Mouse (Mus musculus) T-cell, adult 2 months (primary cell): ENCODE data around the gene Arap1.
A peak's percentile ranks its signal among the peaks of the same experiment; 100 is the strongest.

ENCODE experiments used
- DNase-seq: peaks from one replicate; pipeline ENCODE4 v3.0.0; 2022; ENCODE audit warnings: low spot score

Arap1 gene

GRCm38 (mm10) chr7:101450422-101451401, 102.8 kb downstream of the Arap1 start:
- peak; percentile 84 for DNase-seq

DNA sequence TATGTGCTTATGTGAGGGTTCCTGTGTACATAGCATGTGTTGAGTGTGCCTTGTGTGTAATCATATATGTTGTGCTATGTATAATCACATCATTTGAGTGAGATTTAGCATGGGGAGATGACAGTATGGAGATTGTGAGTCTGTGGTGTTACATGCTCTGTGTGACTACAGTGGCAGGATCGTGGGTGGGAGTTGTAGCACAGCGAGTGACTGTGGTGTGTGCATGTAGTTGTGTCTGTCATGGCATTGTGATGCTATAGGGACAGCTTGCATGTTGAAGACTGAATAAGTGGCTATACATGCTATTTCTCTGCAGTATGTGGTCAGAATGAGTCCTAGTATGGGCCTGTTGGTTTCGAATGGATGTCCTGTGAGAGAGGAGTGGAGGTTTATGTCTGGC, 104.8 kb downstream of the Arap1 start:
- no peak for DNase-seq

DNA sequence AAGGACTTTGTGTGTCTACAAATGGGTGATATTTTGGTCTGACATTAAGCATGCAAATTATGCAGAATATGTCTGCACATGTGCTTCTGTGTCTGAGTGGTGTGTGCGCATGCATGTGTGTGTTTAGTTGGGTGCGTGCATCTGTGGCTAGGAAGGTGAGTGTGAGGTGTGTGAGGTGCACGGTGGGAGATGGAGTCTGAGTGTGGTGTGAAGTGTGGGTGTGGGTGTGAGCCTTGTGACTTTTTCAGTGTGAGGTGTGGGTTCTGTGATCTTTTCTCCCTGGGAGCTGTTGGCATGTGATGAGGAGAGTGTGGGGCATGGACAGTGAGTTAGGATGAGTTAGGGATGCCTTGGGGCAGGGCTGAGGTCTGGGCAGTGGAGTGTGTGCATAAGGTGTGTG, 105.4 kb downstream of the Arap1 start:
- peak; percentile 35 for DNase-seq

DNA sequence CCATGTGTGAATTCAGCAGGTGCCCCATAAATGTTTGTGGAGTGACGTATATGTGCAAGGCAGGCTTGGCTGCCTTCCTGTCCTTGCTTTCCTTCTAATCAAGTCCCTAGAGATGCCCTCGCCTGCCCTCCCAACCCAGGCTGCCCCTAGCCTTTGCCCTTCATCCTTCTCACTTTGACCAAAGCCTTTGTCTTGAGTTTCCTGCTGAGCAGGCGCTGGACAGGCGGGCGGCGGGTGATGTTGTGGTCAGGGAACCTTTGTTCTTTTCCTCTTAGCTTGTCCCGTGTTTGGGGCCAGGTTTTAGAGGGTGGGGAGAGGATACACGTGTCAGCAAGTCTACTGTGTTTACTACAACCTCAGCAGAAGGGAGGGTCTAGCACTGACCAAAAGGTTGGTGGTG, 105.9 kb downstream of the Arap1 start:
- DNase-seq, result no peak

DNA sequence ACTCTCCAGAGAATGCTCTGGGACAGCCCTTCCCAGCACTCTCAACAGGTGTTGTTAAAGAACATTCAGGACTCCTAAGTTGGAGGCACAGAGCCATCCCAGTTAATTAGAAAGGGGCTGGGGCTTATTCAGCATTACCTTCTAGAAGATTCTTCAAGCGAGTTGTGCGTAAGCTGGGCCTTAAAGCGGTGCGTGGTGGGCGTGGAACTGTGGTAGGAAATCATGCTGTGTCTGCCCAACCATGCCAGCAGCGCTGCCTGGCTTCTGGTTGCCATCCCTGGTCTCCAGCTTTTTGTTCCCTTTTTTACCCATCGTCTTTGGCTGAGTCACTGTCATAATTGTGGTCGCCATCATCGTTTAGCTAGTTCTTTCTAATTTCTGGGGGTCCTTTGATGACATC, 106.6 kb downstream of the Arap1 start:
- peak; percentile 39 for DNase-seq

GRCm38 (mm10) chr7:101455141-101455540, 107.3 kb downstream of the Arap1 start:
- DNase-seq, result no peak

GRCm38 (mm10) chr7:101456318-101456717, 108.5 kb downstream of the Arap1 start:
- no peak for DNase-seq

GRCm38 (mm10) chr7:101456789-101457188, 108.9 kb downstream of the Arap1 start:
- DNase-seq, result no peak

DNA sequence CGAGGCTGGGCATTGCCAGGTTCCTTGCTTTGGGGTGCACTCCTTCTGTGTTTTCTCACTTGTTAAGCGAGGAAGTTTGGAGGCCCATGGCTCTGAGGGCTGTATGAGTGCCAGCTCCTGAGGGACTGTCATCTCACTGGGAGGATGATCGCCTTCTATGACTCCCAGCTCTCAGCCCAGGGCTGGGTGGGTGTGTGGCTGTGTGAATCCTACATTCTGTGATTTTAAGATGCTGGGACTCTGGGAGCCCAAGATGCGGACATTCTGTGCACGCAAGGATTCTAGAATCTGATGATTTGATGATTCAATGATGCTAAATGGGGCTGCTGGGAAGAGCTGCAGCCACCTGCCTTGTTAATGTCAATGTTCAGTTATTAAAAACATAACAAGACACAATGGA, 109.4 kb downstream of the Arap1 start:
- DNase-seq, result no peak

DNA sequence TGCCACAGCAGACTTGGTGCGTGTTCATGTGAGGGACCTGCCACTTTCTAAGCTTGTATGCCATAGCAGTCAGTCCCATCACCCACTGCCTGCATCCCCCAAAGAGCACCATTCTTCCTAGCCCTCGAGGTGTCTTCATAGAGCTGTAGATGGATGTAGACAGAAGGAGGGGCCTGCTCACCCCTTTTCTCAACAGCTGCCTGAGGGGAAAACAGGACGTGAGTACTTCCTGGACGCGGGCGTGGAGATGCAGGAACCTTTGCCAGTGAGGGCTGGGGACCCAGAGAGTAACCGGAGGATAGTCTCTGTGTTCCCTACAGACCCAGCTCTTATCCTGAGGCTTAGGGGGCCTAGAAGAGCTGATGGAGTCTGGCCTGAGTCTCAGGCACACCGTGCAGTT, 109.9 kb downstream of the Arap1 start:
- DNase-seq, result peak; percentile 73

DNA sequence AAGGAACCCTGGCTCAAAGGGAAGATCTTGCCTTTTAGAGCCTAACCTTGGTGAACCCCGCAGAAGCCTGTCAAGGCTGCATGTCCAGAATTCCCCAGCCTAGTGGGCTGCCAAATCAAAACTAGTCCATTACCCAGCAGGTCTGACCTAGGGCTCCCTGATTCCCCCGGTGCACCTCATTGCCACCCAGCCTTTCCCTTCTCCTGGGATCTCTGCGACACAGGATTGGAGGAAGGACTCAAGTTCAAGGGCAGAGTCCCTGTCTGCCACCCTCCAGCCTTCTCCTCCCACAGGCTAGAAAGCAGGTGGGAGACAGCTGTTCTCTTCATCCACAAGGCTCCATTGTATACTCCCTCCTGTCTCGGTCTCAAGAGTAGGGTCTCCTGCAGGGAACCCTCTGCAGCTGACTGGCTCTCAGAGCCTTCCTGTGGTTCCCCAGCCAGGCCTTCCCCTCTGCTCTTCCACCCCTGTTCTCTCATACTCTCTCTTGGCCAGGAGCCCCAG, 110.5 kb downstream of the Arap1 start:
- DNase-seq, result no peak

GRCm38 (mm10) chr7:101459305-101459813, 111.5 kb downstream of the Arap1 start:
- DNase-seq, result no peak

- DNase-seq, result no peak
Measured at GRCm38 (mm10) chr7:101459923-101460607, 112.2 kb downstream of the Arap1 start.

DNA sequence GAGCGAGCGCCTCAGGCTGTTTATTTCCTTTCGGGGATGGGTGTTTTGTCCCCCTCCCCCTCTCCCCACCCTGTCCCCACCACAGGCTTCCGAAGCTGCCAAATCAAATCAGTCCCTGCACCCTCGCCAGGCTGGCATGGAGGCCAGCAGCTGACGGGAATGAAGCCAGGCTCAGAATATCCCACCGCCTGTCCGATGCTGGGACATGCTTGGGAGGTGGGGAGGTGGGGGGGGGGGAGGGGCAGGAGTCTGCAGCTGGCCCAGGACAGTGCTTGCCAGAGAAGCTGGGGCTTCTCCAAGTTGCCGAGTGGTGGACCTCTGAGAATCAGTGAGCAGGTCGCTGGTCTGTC, 112.7 kb downstream of the Arap1 start:
- DNase-seq, result no peak

GRCm38 (mm10) chr7:101461571-101461970, 113.7 kb downstream of the Arap1 start:
- DNase-seq, result no peak
